Mouse (Mus musculus) heart, postnatal 0 days (tissue): ENCODE measurements around the gene Slc48a1. TPM values are rescaled to one million over a fixed set of nuclear protein-coding genes. Genes with fewer than 3 reads are reported as not detected.

Source experiments
- ATAC-seq: fragments of 200-750 bp; cut with Nextera tagmentation; 2 replicates; pipeline ENCODE4 v1.8.0; 2017; ENCODE audit warnings: low read depth, moderate number of reproducible peaks, moderate library complexity; ENCODE audit not compliant: insufficient read depth
- DNase-seq: peaks from one replicate; pipeline ENCODE4 v3.0.0-alpha.2; 2016; ENCODE audit warnings: low spot score
- H3K27ac ChIP-seq: fragments of 300-500 bp; sonication (generic); 2 replicates; pipeline ENCODE4 v1.5.1; 2014; ENCODE audit warnings: low read depth, mild to moderate bottlenecking
- H3K27me3 ChIP-seq: fragments of 300-500 bp; sonication (generic); 2 replicates; pipeline ENCODE4 v1.6.1; 2014; ENCODE audit warnings: low read length, mixed read lengths; ENCODE audit not compliant: control insufficient read depth, insufficient read depth
- H3K36me3 ChIP-seq: fragments of 300-500 bp; sonication (generic); replicated peaks from 2 replicates; pipeline ENCODE4 v1.6.1; 2014; ENCODE audit warnings: low read length, mixed read lengths; ENCODE audit not compliant: control insufficient read depth, insufficient read depth
- H3K4me1 ChIP-seq: fragments of 300-500 bp; sonication (generic); 2 replicates; pipeline ENCODE4 v1.6.1; 2014; ENCODE audit warnings: antibody characterized with exemption; ENCODE audit not compliant: control insufficient read depth, insufficient read depth
- H3K4me2 ChIP-seq: fragments of 300-500 bp; sonication (generic); 2 replicates; pipeline ENCODE4 v1.6.1; 2014; ENCODE audit warnings: low read depth, mild to moderate bottlenecking, low read length, moderate library complexity
- H3K4me3 ChIP-seq: fragments of 300-500 bp; sonication (generic); 2 replicates; pipeline ENCODE4 v1.5.1; 2014; ENCODE audit warnings: low read depth, low read length
- H3K9ac ChIP-seq: fragments of 300-500 bp; sonication (generic); replicated peaks from 2 replicates; pipeline ENCODE4 v1.6.1; 2014; ENCODE audit warnings: low read depth, low read length, mixed read lengths
- H3K9me3 ChIP-seq: fragments of 300-500 bp; sonication (generic); replicated peaks from 2 replicates; pipeline ENCODE4 v1.6.1; 2016; ENCODE audit warnings: low read length; ENCODE audit not compliant: control insufficient read depth
- CTCF ChIP-seq: IDR thresholded peaks from 2 replicates; pipeline ENCODE4 v1.5.1; 2016; ENCODE audit warnings: antibody characterized with exemption, control low read depth, low read depth
- EP300 ChIP-seq: IDR thresholded peaks from 2 replicates; pipeline ENCODE4 v1.6.1; 2016; ENCODE audit warnings: antibody characterized with exemption, low read depth
- WGBS: fragments of 180-500 bp; shearing (Covaris S2); extraction: QIAGEN DNeasy Blood & Tissue Kit; methylation state at CpG from one replicate; pipeline ENCODE4 v1.1.7; 2014; 5-methylcytosine and 5-hydroxymethylcytosine counted together
- polyA plus RNA-seq: library from polyadenylated mRNA; unstranded; fragments of >200 nt; fragmentation: Nextera tagmentation; extraction: Ambion mirVana; gene quantifications from 2 replicates; pipeline ENCODE4 v1.2.1, GENCODE M21; 2015
- total RNA-seq: library from RNA; depleted of rRNA; stranded (reverse); fragments of >200 nt; gene quantifications from 2 replicates; pipeline ENCODE4 v1.2.3, GENCODE M21; 2014; ENCODE audit warnings: low replicate concordance

The Slc48a1 gene
- total and polyA plus RNA-seq, 2 experiments from 2014 or later = 76.1 to 92.1 TPM

DNA sequence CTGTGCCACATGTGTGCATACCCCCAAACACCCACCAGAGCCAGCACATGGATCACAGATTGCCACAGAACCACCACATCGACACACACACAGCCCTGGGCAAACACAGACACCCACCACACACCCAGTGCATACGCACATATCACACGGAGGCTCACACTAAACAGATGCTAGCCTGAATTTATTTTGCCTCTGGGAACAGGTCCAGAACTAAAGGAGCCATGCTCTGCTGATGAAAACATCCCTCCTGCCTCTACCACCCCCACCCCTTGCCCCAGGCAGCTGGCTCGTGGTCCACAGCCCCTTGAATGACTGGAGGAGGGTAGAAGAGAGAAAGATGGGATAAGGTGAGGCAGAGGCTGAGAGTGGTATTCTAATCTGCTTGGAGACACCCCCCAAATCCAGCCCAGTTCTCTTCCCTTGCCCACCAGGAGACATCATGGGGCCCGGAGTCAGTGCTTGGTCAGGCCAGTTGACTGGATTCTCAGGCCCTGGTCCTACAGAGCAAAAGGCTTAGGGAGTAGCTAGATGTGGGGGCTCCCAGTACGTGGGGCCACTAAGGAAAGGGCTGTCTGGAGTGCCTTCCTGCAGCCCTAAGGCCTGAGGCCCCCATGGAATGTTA, 50.0 kb downstream of the Slc48a1 start:
- Histone ChIP-seq H3K27me3 (no peaks in the 10 kb centered on the region), H3K4me1 (peaks cover 66% of the 10 kb centered on the region), H3K4me3 (peak overlapping the region; percentile 98), H3K4me2 (peak overlapping the region; percentile 86), H3K36me3 (peaks cover 7% of the 10 kb centered on the region; the same call in 1 of the 2 replicates), H3K9ac (no peak overlapping the region; the same call in 1 of the 2 replicates), H3K27ac (peak overlapping the region; percentile 99), H3K9me3 (no peaks in the 10 kb centered on the region)
- 32% methylated on average over 6 of the region's 6 CpGs for WGBS
- ATAC-seq (no peak; the same call in 1 of the 2 replicates), DNase-seq (no peak)
- no peak for TF ChIP-seq EP300
- no peak for TF ChIP-seq CTCF

DNA sequence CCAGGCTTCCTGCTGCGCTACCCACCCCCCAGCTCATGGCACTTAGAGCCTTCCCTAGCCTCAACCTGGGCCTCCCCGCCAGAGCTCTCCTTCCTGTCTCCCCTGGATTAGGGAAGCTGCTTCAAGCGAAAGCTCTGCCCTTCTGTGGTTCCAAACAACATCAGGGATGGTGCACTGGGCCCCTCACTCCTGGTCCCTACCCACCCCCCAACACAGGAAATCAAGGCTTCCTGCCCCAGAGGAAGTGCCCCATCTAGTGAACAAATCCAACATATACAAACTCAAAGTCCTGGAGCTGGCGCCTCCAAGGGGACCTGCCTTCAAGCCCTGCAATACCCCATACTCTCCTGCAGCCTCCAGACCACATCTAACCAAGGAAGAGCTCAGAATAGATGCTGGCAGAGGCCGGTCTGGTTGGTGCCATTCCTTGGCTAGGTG, 50.6 kb downstream of the Slc48a1 start:
- 58% methylated on average over 5 of the region's 5 CpGs for WGBS
- peak overlapping the region; percentile 99 for H3K27ac ChIP-seq
- DNase-seq = peak; percentile 68
- peaks cover 2% of the 10 kb centered on the region; the same call in 1 of the 2 replicates for H3K36me3 ChIP-seq
- H3K9ac ChIP-seq = peak overlapping the region; percentile 100
- TF ChIP-seq CTCF = peak; percentile 29; the same call in 1 of the 2 replicates
- TF ChIP-seq EP300 = peak; percentile 41; the same call in 1 of the 2 replicates
- peak; percentile 3 for ATAC-seq
- peak overlapping the region; percentile 86 for H3K4me2 ChIP-seq
- no peaks in the 10 kb centered on the region for H3K27me3 ChIP-seq
- no peaks in the 10 kb centered on the region for H3K9me3 ChIP-seq
- peaks cover 61% of the 10 kb centered on the region for H3K4me1 ChIP-seq
- peak overlapping the region; percentile 98 for H3K4me3 ChIP-seq

DNA sequence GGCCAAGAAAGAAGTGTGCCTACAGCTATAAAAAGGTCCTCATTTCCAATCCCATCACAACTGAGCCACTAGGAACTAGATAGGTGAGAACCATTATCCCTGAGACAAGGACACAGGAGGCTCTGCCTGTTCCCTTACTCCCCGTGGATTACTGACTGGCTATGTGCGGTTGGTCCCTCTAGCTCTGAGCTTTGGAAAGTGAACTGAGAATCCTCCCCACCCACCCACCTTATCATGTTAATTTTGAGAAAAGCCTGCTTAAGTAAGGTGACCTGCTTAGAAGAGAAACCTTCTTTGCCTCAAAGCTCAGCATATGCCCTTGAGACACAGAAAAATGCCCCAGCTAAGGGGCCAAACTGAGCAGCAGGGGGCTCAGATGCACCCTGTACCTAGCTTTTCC, 51.1 kb downstream of the Slc48a1 start:
- Histone ChIP-seq H3K4me2 (peak overlapping the region; percentile 86), H3K9me3 (no peaks in the 10 kb centered on the region), H3K36me3 (no peaks in the 10 kb centered on the region), H3K9ac (peak overlapping the region; percentile 100), H3K4me3 (peak overlapping the region; percentile 98), H3K27ac (peak overlapping the region; percentile 99), H3K4me1 (peaks cover 55% of the 10 kb centered on the region), H3K27me3 (no peaks in the 10 kb centered on the region)
- DNase-seq (no peak), ATAC-seq (no peak)
- no peak for TF ChIP-seq EP300
- TF ChIP-seq CTCF = no peak
- WGBS = 40% methylated on average over 2 of the region's 2 CpGs

DNA sequence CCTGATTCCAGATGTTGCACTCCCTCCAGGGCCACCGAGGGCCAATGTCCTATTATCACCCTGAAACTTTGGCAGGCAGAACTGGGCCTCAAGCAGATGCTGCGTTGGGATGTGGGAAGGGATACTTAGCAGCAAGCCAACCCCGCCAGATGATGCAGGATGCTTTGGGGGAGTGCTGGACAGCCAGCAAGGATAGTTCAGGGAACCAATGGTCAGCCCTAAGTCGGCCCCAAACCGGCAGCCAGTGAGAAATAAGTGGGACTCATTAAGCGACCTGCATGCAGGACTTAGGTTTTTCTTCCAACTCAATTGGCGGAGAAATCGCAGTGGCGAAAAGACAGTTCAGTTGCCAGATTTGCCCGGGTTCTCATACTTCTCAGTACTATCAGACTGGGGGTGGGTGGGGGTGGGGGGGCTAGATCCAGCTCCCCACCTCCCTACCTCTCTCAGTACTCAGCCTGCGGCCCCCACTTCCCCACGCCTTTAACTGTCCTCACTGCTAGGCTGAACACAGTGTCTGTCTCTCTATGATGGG, 52.0 kb downstream of the Slc48a1 start:
- H3K9me3 ChIP-seq = no peaks in the 10 kb centered on the region
- H3K4me3 ChIP-seq = peak overlapping the region; percentile 98
- ATAC-seq (no peak), DNase-seq (peak; percentile 41)
- peaks cover 48% of the 10 kb centered on the region for H3K4me1 ChIP-seq
- no peaks in the 10 kb centered on the region for H3K36me3 ChIP-seq
- WGBS = 41% methylated on average over 12 of the region's 12 CpGs
- H3K4me2 ChIP-seq = peak overlapping the region; percentile 86
- peak overlapping the region; percentile 100 for H3K9ac ChIP-seq
- H3K27me3 ChIP-seq = no peaks in the 10 kb centered on the region
- TF ChIP-seq CTCF (no peak), EP300 (no peak)
- peak overlapping the region; percentile 99 for H3K27ac ChIP-seq

DNA sequence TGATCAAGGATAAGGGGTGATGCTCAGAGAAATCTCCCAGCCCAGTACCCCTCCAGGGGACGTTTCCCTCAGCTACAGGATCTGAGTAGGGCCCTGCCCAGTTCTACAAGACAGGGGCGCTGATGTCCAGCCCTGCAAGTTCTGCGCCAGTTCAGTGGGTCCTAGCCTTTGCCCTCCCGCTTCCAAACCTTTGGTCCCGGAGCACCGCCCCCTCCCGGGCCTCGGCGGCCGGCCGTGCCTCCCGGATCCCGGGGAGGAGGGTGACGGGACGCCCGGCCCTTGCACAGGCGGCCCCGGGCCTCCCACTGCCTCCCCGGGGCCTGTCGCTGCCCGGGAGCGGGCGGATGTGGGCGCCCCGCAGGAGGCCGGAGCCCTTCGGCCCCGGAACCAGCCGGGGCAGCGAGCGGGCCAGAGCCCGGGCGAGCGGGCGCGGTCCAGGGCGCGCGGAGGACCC, 52.5 kb downstream of the Slc48a1 start:
- Histone ChIP-seq H3K27ac (peak overlapping the region; percentile 99), H3K36me3 (no peaks in the 10 kb centered on the region), H3K4me3 (peak overlapping the region; percentile 98), H3K4me2 (peak overlapping the region; percentile 86), H3K4me1 (peaks cover 43% of the 10 kb centered on the region), H3K9me3 (no peaks in the 10 kb centered on the region), H3K9ac (peak overlapping the region; percentile 100), H3K27me3 (no peaks in the 10 kb centered on the region)
- WGBS = under 1% methylated on average over 36 of the region's 39 CpGs
- DNase-seq (no peak), ATAC-seq (peak; percentile 18)
- TF ChIP-seq CTCF (no peak), EP300 (no peak)
